Mouse (Mus musculus) intestine, embryonic 14.5 days (tissue): ENCODE measurements around the gene Cdt1. TPM values are rescaled to one million over a fixed set of nuclear protein-coding genes. Genes with fewer than 3 reads are reported as not detected.

ENCODE experiments used
- ATAC-seq: fragments of 200-750 bp; cut with Nextera tagmentation; replicated peaks from 2 replicates; pipeline ENCODE4 v1.8.0; 2017; ENCODE audit warnings: low read depth, moderate number of reproducible peaks, moderate TSS enrichment, moderate library complexity; ENCODE audit not compliant: low FRiP score, low TSS enrichment
- DNase-seq: peaks from one replicate; pipeline ENCODE4 v3.0.0-alpha.2; 2018; ENCODE audit warnings: low spot score
- H3K27ac ChIP-seq: fragments of 300-500 bp; sonication (generic); 2 replicates; pipeline ENCODE4 v1.5.1; 2014; ENCODE audit warnings: low read depth, mild to moderate bottlenecking, control low read depth
- H3K27me3 ChIP-seq: fragments of 300-500 bp; sonication (generic); replicated peaks from 2 replicates; pipeline ENCODE4 v1.6.1; 2014; ENCODE audit warnings: low read length, control low read depth; ENCODE audit not compliant: control insufficient read depth, insufficient read depth
- H3K36me3 ChIP-seq: fragments of 300-500 bp; sonication (generic); 2 replicates; pipeline ENCODE4 v1.6.1; 2014; ENCODE audit warnings: low read length, control low read depth; ENCODE audit not compliant: control insufficient read depth, insufficient read depth
- H3K4me1 ChIP-seq: fragments of 300-500 bp; sonication (generic); replicated peaks from 2 replicates; pipeline ENCODE4 v1.6.1; 2014; ENCODE audit warnings: low read length, control low read depth, mixed read lengths; ENCODE audit not compliant: control insufficient read depth, insufficient read depth
- H3K4me2 ChIP-seq: fragments of 300-500 bp; sonication (generic); 2 replicates; pipeline ENCODE4 v1.6.1; 2014; ENCODE audit warnings: low read length
- H3K4me3 ChIP-seq: fragments of 300-500 bp; sonication (generic); 2 replicates; pipeline ENCODE4 v1.5.1; 2014; ENCODE audit warnings: low read depth, low read length, control low read depth, mixed read lengths
- H3K9ac ChIP-seq: fragments of 300-500 bp; sonication (generic); 2 replicates; pipeline ENCODE4 v1.6.1; 2014; ENCODE audit warnings: mild to moderate bottlenecking, low read length
- H3K9me3 ChIP-seq: fragments of 300-500 bp; sonication (generic); 2 replicates; pipeline ENCODE4 v1.6.1; 2016; ENCODE audit warnings: low read length, control low read depth; ENCODE audit not compliant: control insufficient read depth
- WGBS: fragments of 180-500 bp; shearing (Covaris S2); extraction: QIAGEN DNeasy Blood & Tissue Kit; methylation state at CpG from one replicate; pipeline ENCODE4 v1.1.7; 2014; 5-methylcytosine and 5-hydroxymethylcytosine counted together
- polyA plus RNA-seq: library from polyadenylated mRNA; unstranded; fragments of >200 nt; fragmentation: Nextera tagmentation; extraction: Ambion mirVana; gene quantifications from 2 replicates; pipeline ENCODE4 v1.2.1, GENCODE M21; 2014

Cdt1 gene
- 43.8 and 49.3 TPM in 2 replicates for polyA plus RNA-seq

DNA sequence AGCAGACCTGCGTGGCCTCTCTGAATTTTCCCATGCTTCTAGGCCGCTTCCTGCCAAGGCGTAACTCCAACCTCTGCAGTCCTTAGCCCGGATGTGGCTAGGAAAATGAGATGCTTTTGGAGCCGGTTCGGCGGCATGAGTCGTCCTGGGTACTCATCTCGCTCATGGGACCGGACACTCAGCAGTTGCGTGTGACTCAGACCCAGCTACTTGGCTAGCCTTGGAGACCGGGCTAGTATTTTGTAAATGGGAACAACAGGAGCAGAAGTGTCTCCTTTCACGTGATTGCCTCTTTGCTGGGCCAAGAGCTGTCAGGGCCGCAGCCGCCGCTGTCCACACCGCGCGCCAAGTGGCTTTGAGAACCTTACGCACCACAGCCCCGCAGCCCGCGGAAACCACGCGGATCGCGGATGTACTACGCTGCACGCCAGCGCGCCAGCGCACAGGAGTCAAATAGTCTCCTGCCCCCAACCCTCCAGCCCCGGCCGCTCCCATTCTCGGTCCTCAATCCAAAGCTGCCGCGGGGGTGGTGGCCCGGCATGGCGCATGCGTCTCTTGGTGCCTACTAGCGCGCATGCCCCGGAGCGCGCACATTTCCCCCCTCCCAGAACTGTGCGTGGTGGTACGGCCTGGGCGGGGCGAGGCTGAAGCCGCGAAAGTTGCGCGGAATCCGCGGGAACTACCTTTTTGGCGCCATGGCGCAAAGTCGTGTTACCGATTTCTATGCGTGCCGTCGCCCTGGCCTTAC is at the start of gene Cdt1:
Cdt1 (plus strand) TSS at position 655 of the 748 bp plus-strand sequence.
- ATAC-seq (peak; percentile 94), DNase-seq (peak; percentile 97)
- no peaks in the 10 kb centered on the region for H3K27me3 ChIP-seq
- H3K9ac ChIP-seq = peak within 1 kb of the TSS; percentile 97
- H3K27ac ChIP-seq = peak within 1 kb of the TSS; percentile 88
- no peaks in the 10 kb centered on the region for H3K9me3 ChIP-seq
- under 1% methylated on average over 62 of the region's 62 CpGs for WGBS
- peak within 1 kb of the TSS; percentile 87 for H3K4me2 ChIP-seq
- H3K4me3 ChIP-seq = peak within 1 kb of the TSS; percentile 97
- H3K4me1 ChIP-seq = peaks cover 18% of the 10 kb centered on the region
- peaks cover 33% of the 10 kb centered on the region for H3K36me3 ChIP-seq

DNA sequence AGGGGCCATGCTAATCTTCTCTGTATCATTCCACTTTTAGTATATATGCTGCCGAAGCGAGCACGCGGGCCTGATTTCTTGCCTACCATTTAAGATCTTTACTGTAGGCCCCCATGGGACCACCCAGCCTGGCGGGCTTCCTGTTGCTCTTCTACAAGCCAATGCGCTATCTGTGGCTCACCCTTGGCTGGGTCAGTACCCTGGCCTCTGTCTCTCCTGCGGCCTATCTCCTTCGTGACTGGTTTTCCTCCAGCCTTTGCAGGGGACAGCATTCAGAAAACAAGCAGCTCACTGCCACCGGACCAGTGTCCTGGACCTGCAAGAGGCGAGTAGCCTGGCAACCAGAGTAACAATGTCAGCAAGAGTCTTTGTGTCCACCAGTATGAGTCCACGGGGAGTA is 47.2 kb upstream of the Cdt1 start:
- DNase-seq (no peak), ATAC-seq (no peak)
- WGBS = 83% methylated on average over 11 of the region's 11 CpGs
- no peaks in the 10 kb centered on the region for H3K9me3 ChIP-seq
- no peak overlapping the region for H3K4me2 ChIP-seq
- peak overlapping the region; percentile 20; the same call in 1 of the 2 replicates for H3K9ac ChIP-seq
- H3K4me3 ChIP-seq = no peak overlapping the region
- no peaks in the 10 kb centered on the region for H3K36me3 ChIP-seq
- H3K27me3 ChIP-seq = no peaks in the 10 kb centered on the region
- no peak overlapping the region for H3K27ac ChIP-seq
- peaks cover 47% of the 10 kb centered on the region for H3K4me1 ChIP-seq

DNA sequence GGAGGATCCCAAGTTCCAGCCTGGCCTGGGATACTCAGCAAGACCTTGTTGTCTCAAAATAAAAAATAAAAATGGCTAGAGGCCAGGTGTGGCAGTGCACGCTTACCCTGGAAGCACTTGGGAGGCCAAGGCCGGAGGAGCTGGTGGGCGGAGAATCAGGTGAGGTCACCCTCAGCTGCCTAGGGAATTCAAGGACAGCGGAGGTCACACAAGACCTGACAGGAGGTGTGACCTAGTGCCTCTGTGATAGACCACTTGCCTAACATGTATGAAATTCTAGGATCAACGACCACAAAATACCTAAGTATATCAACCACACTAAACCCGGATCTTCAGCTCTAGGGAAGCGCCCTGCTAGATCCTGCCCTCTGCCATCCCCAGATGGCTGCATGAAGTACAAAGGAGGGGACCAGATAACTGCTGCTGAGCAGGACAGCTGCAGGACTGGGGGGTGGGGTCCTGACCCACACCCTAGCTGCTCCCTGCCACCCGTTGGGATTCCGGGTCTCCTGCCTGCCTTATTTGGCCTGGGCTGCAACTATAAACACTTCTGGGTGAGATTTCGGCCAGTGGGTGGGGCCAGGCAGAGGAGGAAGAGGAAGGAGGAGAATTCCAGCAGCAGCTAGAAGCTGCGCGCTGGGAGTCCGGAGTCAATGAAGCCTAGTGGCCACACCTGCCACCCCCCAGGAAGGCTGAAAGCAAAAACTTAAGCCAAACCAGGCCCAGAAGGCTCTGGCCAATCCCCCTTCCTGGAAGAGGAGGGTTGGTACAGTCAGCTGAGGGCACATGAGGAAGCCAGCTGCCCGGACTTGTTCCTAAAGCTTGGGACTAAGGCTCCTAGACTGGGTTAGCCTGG is 44.8 kb upstream of the Cdt1 start:
- H3K27ac ChIP-seq = peak overlapping the region; percentile 71
- H3K4me3 ChIP-seq = no peak overlapping the region
- peaks cover 54% of the 10 kb centered on the region for H3K4me1 ChIP-seq
- DNase-seq (peak; percentile 64), ATAC-seq (no peak; the same call in 1 of the 2 replicates)
- H3K4me2 ChIP-seq = peak overlapping the region; percentile 29
- no peaks in the 10 kb centered on the region for H3K9me3 ChIP-seq
- no peaks in the 10 kb centered on the region for H3K27me3 ChIP-seq
- 35% methylated on average over 14 of the region's 14 CpGs for WGBS
- H3K36me3 ChIP-seq = no peaks in the 10 kb centered on the region
- peak overlapping the region; percentile 14; the same call in 1 of the 2 replicates for H3K9ac ChIP-seq

DNA sequence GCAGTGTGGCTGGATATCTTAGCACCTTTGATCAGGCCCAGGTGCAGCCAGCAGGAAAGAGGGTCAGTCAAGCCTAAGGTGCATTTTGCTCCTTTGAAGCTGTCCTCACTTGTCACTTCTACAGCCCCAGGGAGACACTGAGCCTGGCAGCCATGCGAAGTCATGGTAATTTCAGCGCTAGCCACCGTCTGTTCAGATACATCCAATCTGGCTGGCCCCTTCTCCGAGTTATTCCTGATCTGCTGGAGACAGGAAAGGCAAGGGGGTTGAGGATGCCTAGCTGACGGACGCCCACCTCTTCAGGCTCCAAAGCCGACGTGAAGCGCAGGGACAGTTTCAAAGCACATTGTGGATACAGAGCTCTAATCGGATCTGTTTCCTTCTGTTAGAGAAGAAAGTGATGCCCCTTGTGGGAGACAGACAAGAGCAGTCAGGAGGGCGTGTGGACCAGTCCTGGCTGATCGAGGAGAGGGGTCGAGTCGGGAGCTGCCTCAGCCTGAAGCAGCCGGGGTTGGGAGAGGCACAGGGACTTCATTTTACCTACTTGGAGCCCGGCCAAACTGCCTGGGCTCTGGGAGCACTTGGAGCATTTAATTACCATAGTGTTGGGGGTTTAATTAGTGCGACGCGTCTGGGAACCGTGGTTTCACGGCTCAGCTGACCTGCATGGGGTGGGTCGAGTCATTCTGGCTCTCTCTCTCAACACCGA is 44.0 kb upstream of the Cdt1 start:
- peak overlapping the region; percentile 29 for H3K4me2 ChIP-seq
- H3K36me3 ChIP-seq = no peaks in the 10 kb centered on the region
- no peak overlapping the region for H3K4me3 ChIP-seq
- H3K9me3 ChIP-seq = no peaks in the 10 kb centered on the region
- peak; percentile 61 for DNase-seq
- ATAC-seq = no peak
- peaks cover 48% of the 10 kb centered on the region for H3K4me1 ChIP-seq
- no peaks in the 10 kb centered on the region for H3K27me3 ChIP-seq
- peak overlapping the region; percentile 14; the same call in 1 of the 2 replicates for H3K9ac ChIP-seq
- H3K27ac ChIP-seq = peak overlapping the region; percentile 71
- 26% methylated on average over 23 of the region's 23 CpGs for WGBS

DNA sequence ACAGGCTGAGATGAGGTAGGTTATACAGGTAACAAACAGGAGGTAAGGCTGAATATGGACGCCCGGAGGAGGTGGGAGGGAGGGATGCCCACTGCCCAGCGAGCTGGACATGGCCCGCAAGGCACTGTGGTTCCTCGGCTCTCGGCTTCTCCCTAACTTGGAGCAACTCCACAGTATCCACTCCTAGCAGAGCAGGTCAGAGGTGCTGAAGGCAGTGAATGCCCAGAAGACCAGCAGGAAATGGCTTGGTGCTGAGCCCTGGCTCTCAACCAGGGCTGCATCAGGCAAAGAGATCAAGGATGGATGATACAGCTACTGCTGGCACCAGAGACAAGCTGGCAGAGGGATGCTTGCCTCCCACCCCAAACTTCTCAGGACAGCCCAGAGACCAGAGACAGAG is 43.3 kb upstream of the Cdt1 start:
- Histone ChIP-seq H3K4me1 (peaks cover 45% of the 10 kb centered on the region), H3K9me3 (no peaks in the 10 kb centered on the region), H3K9ac (no peak overlapping the region), H3K36me3 (no peaks in the 10 kb centered on the region), H3K27me3 (no peaks in the 10 kb centered on the region), H3K27ac (peak overlapping the region; percentile 71), H3K4me2 (no peak overlapping the region), H3K4me3 (no peak overlapping the region)
- DNase-seq (no peak), ATAC-seq (no peak)
- 74% methylated on average over 6 of the region's 6 CpGs for WGBS

DNA sequence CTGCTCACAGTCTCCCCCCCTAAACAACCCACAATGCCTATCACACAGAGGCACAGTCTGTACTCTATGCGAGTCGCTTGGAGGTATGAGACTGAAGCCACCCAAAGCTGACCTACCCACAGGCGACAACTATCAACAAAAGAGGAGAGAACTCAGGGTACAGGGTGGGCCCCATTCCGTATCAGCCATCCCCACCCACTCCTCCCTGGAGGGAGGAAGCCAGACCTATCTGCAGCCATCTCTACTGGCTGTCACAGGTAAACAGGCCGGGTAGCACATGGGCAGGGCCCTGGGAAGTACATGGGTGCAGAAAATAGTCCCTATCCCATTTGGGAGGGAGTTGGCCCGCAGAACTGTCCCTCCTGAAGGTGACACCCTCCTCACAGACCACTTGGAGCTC is 42.8 kb upstream of the Cdt1 start:
- Histone ChIP-seq H3K4me3 (no peak overlapping the region), H3K4me2 (no peak overlapping the region), H3K9ac (no peak overlapping the region), H3K4me1 (peaks cover 45% of the 10 kb centered on the region), H3K27me3 (no peaks in the 10 kb centered on the region), H3K36me3 (no peaks in the 10 kb centered on the region), H3K9me3 (no peaks in the 10 kb centered on the region), H3K27ac (0 out of 2 replicates have a peak overlapping the region, but pooled peaks have one; percentile 22)
- 67% methylated on average over 6 of the region's 6 CpGs for WGBS
- ATAC-seq = no peak
- no peak for DNase-seq

DNA sequence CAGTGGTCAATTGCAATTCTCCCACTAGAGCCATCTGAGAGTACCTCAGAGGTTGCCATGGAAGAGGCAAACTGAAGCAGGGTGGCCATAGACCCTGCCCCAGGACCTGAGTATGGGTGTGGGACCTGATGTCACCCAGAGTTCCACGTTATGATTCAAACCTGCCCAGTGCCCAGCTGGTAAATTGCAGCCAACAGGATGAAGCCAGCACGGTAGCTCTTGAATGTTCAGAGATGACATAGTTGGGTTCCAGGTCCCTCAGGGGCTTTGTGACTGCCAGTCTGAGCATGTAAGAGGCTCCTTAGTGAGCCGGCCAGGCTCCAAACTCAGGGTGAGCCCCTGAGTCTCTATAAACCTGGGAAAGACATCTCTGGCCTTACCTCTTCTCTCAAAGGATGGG is 41.7 kb upstream of the Cdt1 start:
- Histone ChIP-seq H3K36me3 (no peaks in the 10 kb centered on the region), H3K9ac (no peak overlapping the region), H3K4me2 (no peak overlapping the region), H3K9me3 (no peaks in the 10 kb centered on the region), H3K27me3 (no peaks in the 10 kb centered on the region), H3K4me1 (peaks cover 45% of the 10 kb centered on the region), H3K27ac (peak overlapping the region; percentile 14; the same call in 1 of the 2 replicates), H3K4me3 (no peak overlapping the region)
- DNase-seq = no peak
- 50% methylated on average over 3 of the region's 3 CpGs for WGBS
- ATAC-seq = no peak

DNA sequence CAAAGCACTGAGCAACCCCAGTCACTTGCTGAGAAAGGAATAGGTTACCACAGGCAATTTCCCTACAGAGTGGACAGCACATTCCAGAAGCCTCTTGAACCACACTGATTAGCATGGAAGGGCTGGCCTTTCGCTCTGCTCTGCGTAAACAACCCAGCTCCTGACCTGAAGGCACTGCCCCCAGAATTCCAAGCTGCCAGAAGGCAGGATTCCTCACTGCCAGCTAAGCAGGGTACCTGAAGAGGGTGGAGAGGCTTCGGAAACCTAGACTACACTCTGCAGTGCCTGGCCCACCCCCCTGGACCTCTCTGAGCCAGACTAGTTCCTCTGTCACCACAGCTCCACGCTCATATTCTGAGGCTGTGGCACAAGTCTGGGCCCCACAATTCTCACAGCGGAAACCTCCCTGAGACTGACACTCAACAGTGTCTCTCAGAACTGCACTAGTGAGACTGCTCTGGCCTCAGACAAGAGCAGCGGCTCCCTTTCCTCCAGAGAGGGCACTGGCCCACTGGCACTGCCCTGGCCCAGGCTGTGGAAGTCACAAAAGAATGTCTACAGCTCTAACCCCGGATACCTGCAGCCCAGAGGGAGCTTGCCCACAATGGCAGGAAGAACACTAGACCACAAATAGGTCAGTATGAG is 41.2 kb upstream of the Cdt1 start:
- Histone ChIP-seq H3K4me3 (no peak overlapping the region), H3K4me2 (no peak overlapping the region), H3K9me3 (no peaks in the 10 kb centered on the region), H3K27me3 (no peaks in the 10 kb centered on the region), H3K27ac (peak overlapping the region; percentile 14; the same call in 1 of the 2 replicates), H3K9ac (no peak overlapping the region), H3K4me1 (peaks cover 45% of the 10 kb centered on the region), H3K36me3 (no peaks in the 10 kb centered on the region)
- DNase-seq (no peak), ATAC-seq (no peak)
- WGBS = 35% methylated on average over 7 of the region's 7 CpGs
